Mouse (Mus musculus) hindbrain, postnatal 0 days (tissue): Measurements from ENCODE around the gene Ddt. TPM values are rescaled to one million over a fixed set of nuclear protein-coding genes. Genes with fewer than 3 reads are reported as not detected.
"Not testable (repeated sequence)": the region's sequence is repeated elsewhere in the genome, so short reads cannot be mapped to it uniquely, and the experiment has no call there.

Source experiments
- ATAC-seq: fragments of 200-750 bp; cut with Nextera tagmentation; 2 replicates; pipeline ENCODE4 v1.8.0; 2017; ENCODE audit warnings: mild to moderate bottlenecking, moderate TSS enrichment, moderate library complexity
- DNase-seq: peaks from one replicate; pipeline ENCODE4 v3.0.0-alpha.2; 2015; ENCODE audit warnings: low spot score
- H3K27ac ChIP-seq: fragments of 300-500 bp; sonication (generic); 2 replicates; pipeline ENCODE4 v1.5.1; 2014; ENCODE audit warnings: mild to moderate bottlenecking
- H3K27me3 ChIP-seq: fragments of 300-500 bp; sonication (generic); 2 replicates; pipeline ENCODE4 v1.6.1; 2014; ENCODE audit warnings: low read length, mixed read lengths; ENCODE audit not compliant: insufficient read depth
- H3K36me3 ChIP-seq: fragments of 300-500 bp; sonication (generic); 2 replicates; pipeline ENCODE4 v1.6.1; 2014; ENCODE audit warnings: low read length, mixed read lengths; ENCODE audit not compliant: insufficient read depth
- H3K4me1 ChIP-seq: fragments of 300-500 bp; sonication (generic); 2 replicates; pipeline ENCODE4 v1.6.1; 2014; ENCODE audit warnings: antibody characterized with exemption, low read length, mixed read lengths; ENCODE audit not compliant: insufficient read depth
- H3K4me2 ChIP-seq: fragments of 300-500 bp; sonication (generic); 2 replicates; pipeline ENCODE4 v1.6.1; 2014; ENCODE audit warnings: low read depth, mild to moderate bottlenecking, low read length, moderate library complexity, mixed read lengths
- H3K4me3 ChIP-seq: fragments of 300-500 bp; sonication (generic); 2 replicates; pipeline ENCODE4 v1.5.1; 2014; ENCODE audit warnings: low read length
- H3K9ac ChIP-seq: fragments of 300-500 bp; sonication (generic); replicated peaks from 2 replicates; pipeline ENCODE4 v1.6.1; 2014; ENCODE audit warnings: mild to moderate bottlenecking, low read length, moderate library complexity, mixed read lengths
- H3K9me3 ChIP-seq: fragments of 300-500 bp; sonication (generic); 2 replicates; pipeline ENCODE4 v1.6.1; 2016; ENCODE audit warnings: low read length, mixed read lengths
- CTCF ChIP-seq: IDR thresholded peaks from 2 replicates; pipeline ENCODE4 v1.5.1; 2016; ENCODE audit warnings: antibody characterized with exemption, control low read depth, low read depth
- WGBS: fragments of 180-500 bp; shearing (Covaris S2); extraction: QIAGEN DNeasy Blood & Tissue Kit; methylation state at CpG from one replicate; pipeline ENCODE4 v1.1.7; 2014; 5-methylcytosine and 5-hydroxymethylcytosine counted together
- polyA plus RNA-seq: library from polyadenylated mRNA; unstranded; fragments of >200 nt; fragmentation: Nextera tagmentation; extraction: Ambion mirVana; gene quantifications from 2 replicates; pipeline ENCODE4 v1.2.1, GENCODE M21; 2015
- total RNA-seq: library from RNA; depleted of rRNA; stranded (reverse); fragments of >200 nt; gene quantifications from 2 replicates; pipeline ENCODE4 v1.2.3, GENCODE M21; 2014

Ddt gene
- total and polyA plus RNA-seq, 2 experiments from 2014 or later = 63.6 to 115 TPM

DNA sequence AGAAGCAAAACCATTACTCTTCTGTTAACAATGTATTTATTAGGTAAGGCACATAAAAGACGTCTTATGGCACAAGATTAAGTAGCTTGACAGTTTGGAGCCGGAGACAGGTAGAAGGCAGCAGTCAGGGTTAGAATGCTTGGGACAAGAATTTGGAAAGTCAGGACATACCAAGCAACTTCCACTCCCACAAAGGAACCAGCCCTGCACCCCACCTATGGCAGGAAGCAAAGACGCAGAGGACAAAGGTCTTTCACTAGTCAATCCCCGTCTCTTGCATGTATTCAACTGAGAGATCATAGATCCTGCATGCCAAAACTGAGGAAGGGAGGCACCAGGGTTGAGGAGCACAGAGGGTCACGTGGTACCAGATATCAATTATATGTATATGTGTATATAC is 888 bp upstream of the Ddt start:
- WGBS = 90% methylated on average over 5 of the region's 5 CpGs
- Histone ChIP-seq H3K27ac (no peak overlapping the region), H3K36me3 (no peaks in the 10 kb centered on the region), H3K4me3 (no peak overlapping the region), H3K9ac (no peak overlapping the region), H3K4me1 (peaks cover 7% of the 10 kb centered on the region), H3K4me2 (no peak overlapping the region), H3K9me3 (no peaks in the 10 kb centered on the region), H3K27me3 (no peaks in the 10 kb centered on the region; the same call in 1 of the 2 replicates)
- DNase-seq (no peak), ATAC-seq (no peak)
- no peak for TF ChIP-seq CTCF

DNA sequence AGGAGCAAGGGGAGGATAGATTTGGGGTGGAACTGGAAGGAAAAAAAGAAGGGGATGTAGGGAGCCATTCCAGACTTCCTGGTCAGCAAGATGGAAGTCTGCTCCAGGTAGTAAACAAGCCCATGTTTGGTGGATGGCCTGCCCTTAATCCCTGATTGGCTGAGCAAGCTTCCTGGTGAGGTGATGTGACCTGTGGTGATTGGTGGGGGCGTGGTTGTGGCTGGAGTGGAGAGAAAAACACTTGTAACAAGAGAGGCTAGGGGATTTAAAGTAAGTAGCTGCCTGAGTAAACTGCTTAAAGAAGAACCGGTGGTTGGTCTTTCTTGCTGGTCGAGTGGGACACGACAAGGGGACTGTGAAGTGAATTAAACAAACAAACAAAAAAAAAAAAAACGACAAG is 5.5 kb downstream of the Ddt start:
- not testable (repeated sequence) for H3K9ac ChIP-seq, H3K4me2 ChIP-seq, H3K27me3 ChIP-seq, H3K27ac ChIP-seq, DNase-seq, H3K9me3 ChIP-seq, H3K4me3 ChIP-seq, H3K36me3 ChIP-seq, H3K4me1 ChIP-seq, ATAC-seq
- WGBS = 28% methylated on average over 5 of the region's 5 CpGs

DNA sequence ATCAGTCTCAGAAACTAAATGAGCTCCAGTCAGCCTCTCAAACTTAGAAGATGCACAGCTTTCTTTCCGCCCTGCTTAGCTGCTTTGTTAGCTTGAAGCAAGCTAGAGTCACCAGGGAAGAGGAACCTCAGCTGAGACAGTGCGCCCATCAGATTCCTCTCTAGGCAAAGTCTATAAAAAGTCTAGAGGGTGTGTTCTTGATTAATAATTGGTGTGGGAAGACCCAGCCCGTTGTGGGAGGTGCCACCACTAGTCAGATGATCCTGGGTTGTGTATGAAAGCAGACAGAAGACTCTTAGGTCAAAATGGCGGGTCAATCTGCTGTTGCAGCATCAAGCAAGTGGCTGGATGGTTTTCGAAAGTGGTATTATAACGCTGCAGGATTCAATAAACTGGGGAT is 6.4 kb downstream of the Ddt start:
- H3K27ac ChIP-seq = no peak overlapping the region
- ATAC-seq (no peak), DNase-seq (no peak)
- H3K36me3 ChIP-seq = no peaks in the 10 kb centered on the region
- no peaks in the 10 kb centered on the region for H3K9me3 ChIP-seq
- H3K9ac ChIP-seq = no peak overlapping the region
- WGBS = 88% methylated on average over 6 of the region's 6 CpGs
- H3K4me3 ChIP-seq = no peak overlapping the region
- TF ChIP-seq CTCF = no peak
- no peaks in the 10 kb centered on the region for H3K27me3 ChIP-seq
- H3K4me2 ChIP-seq = no peak overlapping the region
- H3K4me1 ChIP-seq = no peaks in the 10 kb centered on the region

DNA sequence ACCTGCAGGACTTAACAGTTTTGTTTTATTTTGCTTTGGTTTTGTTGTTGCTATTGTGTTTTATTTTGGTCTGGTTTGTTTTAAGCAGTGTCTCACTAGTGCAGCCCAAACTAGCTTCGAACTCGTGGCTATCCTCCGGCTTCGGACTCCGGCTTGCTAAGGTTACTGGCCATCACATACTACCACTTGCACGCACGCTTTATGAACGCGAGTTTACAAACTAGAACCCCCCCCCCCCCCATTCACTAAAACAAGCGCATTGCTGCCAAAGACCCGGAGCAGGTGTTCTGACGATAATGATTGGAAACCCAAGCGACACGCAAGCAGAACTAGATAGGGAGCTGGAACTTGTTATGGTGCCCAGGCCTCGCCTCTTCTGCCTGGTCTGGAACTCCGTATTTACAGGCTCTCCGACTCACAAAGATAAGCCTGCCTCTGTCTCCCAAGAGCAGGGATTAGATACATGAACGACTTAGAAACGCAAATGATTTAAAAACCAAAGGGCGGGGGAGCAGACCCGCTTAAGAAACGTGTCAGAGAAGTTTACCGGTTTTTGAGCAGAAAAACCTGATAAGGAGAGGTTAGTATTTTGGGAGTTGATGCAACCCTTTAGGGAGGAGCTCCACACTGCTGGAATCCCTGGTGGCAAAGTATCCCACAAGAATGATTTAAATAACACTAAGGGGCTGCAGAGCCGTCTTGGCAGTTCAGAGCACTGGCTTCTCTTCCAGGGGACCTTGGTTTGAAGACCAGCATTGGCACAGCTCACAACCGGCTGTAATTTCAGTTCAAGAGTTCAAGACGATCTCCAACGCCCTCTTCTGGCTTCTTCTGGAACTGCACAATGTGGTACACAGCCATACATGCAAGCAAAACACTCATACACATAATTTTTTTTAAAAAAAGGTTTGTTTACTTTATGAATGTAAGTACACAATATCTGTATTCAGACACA is 8.4 kb downstream of the Ddt start:
- WGBS = 1% methylated on average over 27 of the region's 27 CpGs
- Histone ChIP-seq H3K9me3 (no peaks in the 10 kb centered on the region), H3K27ac (peak overlapping the region; percentile 85), H3K4me2 (peak overlapping the region; percentile 87), H3K4me1 (no peaks in the 10 kb centered on the region), H3K27me3 (no peaks in the 10 kb centered on the region), H3K36me3 (no peaks in the 10 kb centered on the region), H3K4me3 (peak overlapping the region; percentile 87), H3K9ac (peak overlapping the region; percentile 89)
- TF ChIP-seq CTCF = peak; percentile 79
- peak; percentile 90 for DNase-seq
- peak; percentile 46 for ATAC-seq

DNA sequence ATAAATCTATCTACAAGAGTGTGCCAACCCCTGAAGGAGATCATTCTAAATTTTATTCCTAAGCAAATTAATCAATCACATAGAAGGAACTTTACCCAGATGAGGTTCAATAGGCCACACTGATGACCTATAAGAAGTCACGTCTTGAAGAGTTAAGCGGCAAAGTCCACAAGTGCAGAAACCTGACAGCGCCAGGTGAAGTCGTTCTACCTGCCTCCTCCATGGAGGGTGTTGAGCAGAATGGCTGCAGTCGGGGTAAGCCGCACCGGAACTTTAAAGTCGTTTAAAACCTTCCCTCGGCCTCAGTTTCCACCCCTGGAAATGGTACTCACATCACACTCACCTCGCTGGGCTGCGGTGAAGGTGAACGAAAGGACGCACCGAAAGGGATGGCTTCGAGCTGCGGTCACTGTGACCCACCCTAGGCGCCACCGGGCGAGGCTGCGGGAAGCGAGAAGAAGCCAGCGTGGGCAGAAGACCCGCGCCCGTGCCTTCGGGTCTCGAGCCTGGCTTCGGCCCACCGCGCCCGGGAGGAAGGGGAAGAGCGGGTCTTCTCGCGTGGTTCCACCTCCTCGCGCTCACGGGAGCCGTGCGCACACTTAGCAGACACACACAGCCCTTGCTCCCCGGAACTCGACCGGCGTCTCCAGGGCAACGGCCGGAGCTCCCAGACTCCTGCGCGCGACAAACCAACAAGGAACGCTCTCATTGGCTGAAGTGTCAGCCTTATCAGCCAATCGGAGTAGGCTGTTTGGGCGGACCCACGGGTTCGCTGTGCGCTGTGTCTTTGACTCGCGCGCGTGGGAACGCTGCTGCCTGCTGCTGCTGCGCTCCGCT is 9.3 kb downstream of the Ddt start, which contains the start of gene Cabin1:
Gene Cabin1 (minus strand): TSS at position 660 of the 837 bp plus-strand sequence.
- ATAC-seq (peak; percentile 99), DNase-seq (peak; percentile 99)
- H3K27me3 ChIP-seq = no peaks in the 10 kb centered on the region
- no peaks in the 10 kb centered on the region for H3K36me3 ChIP-seq
- under 1% methylated on average over 60 of the region's 61 CpGs for WGBS
- no peaks in the 10 kb centered on the region for H3K9me3 ChIP-seq
- TF ChIP-seq CTCF = no peak
- no peaks in the 10 kb centered on the region for H3K4me1 ChIP-seq
- peak within 1 kb of the TSS; percentile 87 for H3K4me2 ChIP-seq
- H3K27ac ChIP-seq = peak within 1 kb of the TSS; percentile 85
- peak within 1 kb of the TSS; percentile 87 for H3K4me3 ChIP-seq
- H3K9ac ChIP-seq = peak within 1 kb of the TSS; percentile 89

DNA sequence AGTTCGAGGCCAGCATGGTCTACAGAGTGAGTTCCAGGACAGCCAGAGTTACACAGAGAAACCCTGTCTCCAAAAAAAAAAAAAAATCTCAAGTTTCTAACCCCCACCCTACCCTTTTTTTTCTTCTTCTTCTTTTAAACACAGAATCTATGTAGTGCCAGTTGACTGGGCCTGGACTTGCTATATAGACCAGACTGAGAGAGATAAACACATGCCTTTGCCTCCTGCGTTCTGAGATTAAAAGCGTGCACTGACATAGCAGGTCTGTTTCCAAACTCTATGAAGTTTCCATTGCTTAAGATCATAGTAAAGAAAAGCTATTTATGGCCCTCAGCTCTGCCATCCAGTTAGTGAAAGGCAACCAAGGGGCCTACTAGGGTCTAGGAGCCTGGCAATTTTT is 10.8 kb downstream of the Ddt start:
- 96% methylated on average over 3 of the region's 3 CpGs for WGBS
- Histone ChIP-seq H3K36me3 (no peaks in the 10 kb centered on the region), H3K27me3 (no peaks in the 10 kb centered on the region), H3K9ac (no peak overlapping the region), H3K4me1 (no peaks in the 10 kb centered on the region), H3K9me3 (no peaks in the 10 kb centered on the region), H3K27ac (no peak overlapping the region), H3K4me3 (no peak overlapping the region), H3K4me2 (0 out of 2 replicates have a peak overlapping the region, but pooled peaks have one; percentile 87)
- TF ChIP-seq CTCF = no peak
- ATAC-seq (no peak), DNase-seq (no peak)
